Mouse (Mus musculus): ENCODE data around the gene Bax.
"Not testable (repeated sequence)": the region's sequence is repeated elsewhere in the genome, so short reads cannot be mapped to it uniquely, and the experiment has no call there.

Bax gene

DNA sequence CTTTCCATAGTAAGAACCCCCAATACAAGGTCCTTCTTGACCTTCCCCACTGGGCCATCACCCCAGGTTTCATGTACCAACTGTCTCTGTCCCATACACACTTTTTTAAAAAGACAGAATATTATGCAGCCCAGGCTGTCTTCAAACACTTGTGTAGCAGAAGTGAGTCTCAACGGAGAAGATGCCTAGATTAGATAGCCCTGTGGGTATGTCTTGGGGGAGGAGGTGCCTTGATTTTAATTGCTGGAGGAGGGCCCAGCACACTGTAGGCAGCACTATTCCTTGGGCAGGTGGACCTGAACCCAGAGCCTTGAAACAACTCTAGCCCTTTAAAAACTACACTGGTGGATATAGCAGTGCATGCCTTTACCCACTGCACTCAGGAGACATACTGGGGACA, 15.5 kb upstream of the Bax start:
- in situ Hi-C loops (cut with MboI; ENCODE audit: low sequenced_read_pairs): no loop called here

GRCm38 (mm10) chr7:45481374-45481927, 14.8 kb upstream of the Bax start, which contains the start of gene Tulp2:
Gene Tulp2 (plus strand): TSS chr7:45481877.
- in situ Hi-C loops (cut with MboI; ENCODE audit: low sequenced_read_pairs): no loop called here

DNA sequence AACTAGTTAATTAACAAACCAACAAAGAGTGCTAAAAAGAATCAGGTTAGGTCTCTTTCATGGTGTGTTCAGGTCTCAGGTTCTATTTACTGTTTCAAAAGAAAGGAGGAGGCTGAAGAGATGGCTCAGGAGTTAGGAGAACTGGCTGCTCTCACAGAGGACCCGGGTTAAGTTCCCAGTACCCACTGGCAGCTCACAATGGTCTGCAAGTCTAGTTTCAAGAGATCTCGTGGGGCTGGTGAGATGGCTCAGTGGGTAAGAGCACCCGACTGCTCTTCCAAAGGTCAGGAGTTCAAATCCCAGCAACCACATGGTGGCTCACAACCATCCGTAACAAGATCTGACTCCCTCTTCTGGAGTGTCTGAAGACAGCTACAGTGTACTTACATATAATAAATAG, 13.6 kb upstream of the Bax start:
- in situ Hi-C loops (cut with MboI; ENCODE audit: low sequenced_read_pairs): not testable (repeated sequence)

GRCm38 (mm10) chr7:45478774-45479173, 12.1 kb upstream of the Bax start:
- in situ Hi-C loops (cut with MboI; ENCODE audit: low sequenced_read_pairs): no loop called here

DNA sequence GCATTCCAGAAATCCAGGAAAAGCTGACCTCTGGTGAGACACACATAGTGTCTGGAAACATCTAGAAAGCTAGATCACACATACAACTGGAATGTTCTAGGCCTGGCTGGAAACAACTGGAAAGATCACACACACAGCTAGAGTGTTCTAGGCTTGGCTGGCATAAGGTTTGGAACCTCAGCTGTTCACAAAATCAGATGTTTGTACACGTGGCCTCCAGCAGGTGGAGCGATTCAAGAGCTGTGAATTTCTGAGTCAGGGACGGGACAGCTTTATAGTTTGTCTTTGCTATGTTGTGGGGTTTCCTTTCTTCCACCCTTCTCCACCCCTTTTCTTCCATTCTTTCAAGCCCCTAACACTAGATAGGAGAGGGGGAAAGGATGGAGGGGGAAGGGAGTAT, 10.3 kb upstream of the Bax start:
- in situ Hi-C loops (cut with MboI; ENCODE audit: low sequenced_read_pairs): no loop called here

- in situ Hi-C loops (cut with MboI; ENCODE audit: low sequenced_read_pairs): no loop called here
Observed at GRCm38 (mm10) chr7:45476453-45476852, 9.8 kb upstream of the Bax start.

DNA sequence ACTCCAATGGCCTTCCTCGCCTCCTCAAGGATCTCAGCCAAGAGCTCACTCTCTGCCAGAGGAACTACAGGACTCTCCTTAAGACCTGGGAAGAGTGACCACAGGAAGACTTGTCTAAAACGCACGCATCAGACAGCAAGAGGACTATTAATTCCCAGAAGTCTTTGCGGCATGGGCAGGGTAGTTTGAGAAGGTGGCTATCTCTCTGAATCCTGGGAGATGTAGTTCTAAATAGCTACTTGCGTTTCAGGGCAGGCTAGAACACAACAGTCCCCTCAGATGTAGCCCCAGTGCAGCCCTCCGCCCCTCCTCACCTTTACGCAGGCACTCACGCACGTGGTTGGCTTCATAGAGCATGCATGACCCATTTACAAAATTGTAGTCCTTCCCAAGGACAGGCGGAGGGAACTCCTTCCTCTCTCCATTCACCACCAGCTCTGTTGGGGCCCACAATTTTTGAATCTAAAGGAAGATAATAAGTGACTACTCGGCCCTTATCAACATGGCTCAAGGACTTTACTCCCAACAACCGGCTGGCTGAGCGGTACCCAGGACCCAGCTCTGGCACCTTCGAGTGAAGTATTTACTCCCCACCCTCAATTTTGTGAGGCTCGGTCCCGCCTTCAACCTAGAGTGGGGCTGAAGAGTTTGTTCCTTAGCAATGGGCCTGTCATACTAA, 8.7 kb upstream of the Bax start:
- in situ Hi-C loops (cut with MboI; ENCODE audit: low sequenced_read_pairs): no loop called here

GRCm38 (mm10) chr7:45470869-45471268, 4.2 kb upstream of the Bax start:
- in situ Hi-C loops (cut with MboI; ENCODE audit: low sequenced_read_pairs): no loop called here

DNA sequence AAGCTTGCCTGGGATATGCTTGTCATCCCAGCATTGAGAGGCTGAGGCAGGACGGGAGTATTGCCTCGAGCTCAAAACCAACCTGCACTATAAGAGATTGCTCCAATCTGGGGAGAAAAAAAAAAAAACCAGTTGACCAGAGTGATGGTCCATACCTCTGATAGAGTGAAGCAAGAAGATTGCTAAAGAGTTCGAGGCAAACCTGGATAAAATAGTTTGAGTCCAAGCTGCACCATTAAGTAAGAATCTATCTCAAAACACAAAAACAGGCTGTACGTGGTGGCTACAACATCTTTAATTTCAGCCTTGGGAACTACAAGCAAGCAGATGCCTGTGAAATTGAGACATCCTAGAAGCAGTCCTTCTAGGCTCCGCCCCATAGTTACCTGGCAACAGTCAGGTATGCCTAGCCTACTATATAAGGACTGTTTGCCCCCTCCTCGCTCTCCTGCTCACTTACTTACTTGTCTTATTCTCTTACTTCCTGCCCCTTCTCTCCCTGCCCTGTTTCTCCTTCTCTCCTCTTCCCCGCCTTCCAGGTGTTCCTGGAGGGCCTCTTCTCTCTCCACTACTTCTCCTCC, 482 bp upstream of the Bax start:
- in situ Hi-C loops (cut with MboI; ENCODE audit: low sequenced_read_pairs): no loop called here

GRCm38 (mm10) chr7:45465549-45465948, 1.1 kb downstream of the Bax start:
- in situ Hi-C loops (cut with MboI; ENCODE audit: low sequenced_read_pairs): no loop called here

- in situ Hi-C loops (cut with MboI; ENCODE audit: low sequenced_read_pairs): no loop called here
Observed at GRCm38 (mm10) chr7:45465112-45465511, 1.6 kb downstream of the Bax start.

GRCm38 (mm10) chr7:45463987-45464778, 2.5 kb downstream of the Bax start:
- in situ Hi-C loops (cut with MboI; ENCODE audit: low sequenced_read_pairs): no loop called here

DNA sequence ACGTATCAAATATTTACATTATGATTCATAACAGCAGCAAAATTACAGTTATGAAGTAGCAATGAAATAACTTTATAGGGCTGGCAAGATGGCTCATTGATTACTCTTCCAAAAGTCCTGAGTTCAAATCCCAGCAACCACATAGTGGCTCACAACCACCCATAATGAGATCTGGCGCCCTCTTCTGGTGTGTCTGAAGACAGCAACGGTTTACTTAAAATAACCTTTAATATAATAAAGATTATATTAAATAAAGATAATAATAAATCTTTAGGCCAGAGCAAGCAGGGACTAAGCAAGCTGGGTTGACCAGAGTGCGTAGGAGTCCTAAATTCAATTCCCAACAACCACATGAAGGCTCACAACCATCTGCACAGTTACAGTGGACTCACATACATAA, 3.8 kb downstream of the Bax start:
- in situ Hi-C loops (cut with MboI; ENCODE audit: low sequenced_read_pairs): not testable (repeated sequence)

GRCm38 (mm10) chr7:45462325-45462724, 4.4 kb downstream of the Bax start:
- in situ Hi-C loops (cut with MboI; ENCODE audit: low sequenced_read_pairs): no loop called here

DNA sequence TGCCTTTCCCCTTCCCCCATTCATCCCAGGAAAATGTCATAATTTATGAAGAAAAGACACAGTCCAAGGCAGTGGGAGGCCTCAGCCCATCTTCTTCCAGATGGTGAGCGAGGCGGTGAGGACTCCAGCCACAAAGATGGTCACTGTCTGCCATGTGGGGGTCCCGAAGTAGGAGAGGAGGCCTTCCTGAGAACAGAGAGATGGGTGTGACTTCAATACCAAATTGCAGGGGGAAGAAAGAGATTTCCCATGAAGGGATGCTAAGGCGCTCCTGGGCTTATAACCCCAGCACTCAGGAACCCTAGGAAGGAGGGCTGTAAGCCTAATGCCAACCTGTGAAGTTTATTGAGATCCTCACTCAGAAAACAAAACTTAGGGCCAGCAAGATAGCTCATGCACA, 4.9 kb downstream of the Bax start:
- in situ Hi-C loops (cut with MboI; ENCODE audit: low sequenced_read_pairs): no loop called here

- in situ Hi-C loops (cut with MboI; ENCODE audit: low sequenced_read_pairs): no loop called here
Observed at GRCm38 (mm10) chr7:45461326-45461725, 5.4 kb downstream of the Bax start.

GRCm38 (mm10) chr7:45460860-45461314, 5.8 kb downstream of the Bax start:
- in situ Hi-C loops (cut with MboI; ENCODE audit: low sequenced_read_pairs): no loop called here

GRCm38 (mm10) chr7:45460377-45460776, 6.3 kb downstream of the Bax start:
- in situ Hi-C loops (cut with MboI; ENCODE audit: low sequenced_read_pairs): no loop called here

- in situ Hi-C loops (cut with MboI; ENCODE audit: low sequenced_read_pairs): not testable (repeated sequence)
Observed at GRCm38 (mm10) chr7:45459564-45460140, 7.0 kb downstream of the Bax start, which contains the start of gene Ftl1. Gene Ftl1 (minus strand): TSS chr7:45459884.

DNA sequence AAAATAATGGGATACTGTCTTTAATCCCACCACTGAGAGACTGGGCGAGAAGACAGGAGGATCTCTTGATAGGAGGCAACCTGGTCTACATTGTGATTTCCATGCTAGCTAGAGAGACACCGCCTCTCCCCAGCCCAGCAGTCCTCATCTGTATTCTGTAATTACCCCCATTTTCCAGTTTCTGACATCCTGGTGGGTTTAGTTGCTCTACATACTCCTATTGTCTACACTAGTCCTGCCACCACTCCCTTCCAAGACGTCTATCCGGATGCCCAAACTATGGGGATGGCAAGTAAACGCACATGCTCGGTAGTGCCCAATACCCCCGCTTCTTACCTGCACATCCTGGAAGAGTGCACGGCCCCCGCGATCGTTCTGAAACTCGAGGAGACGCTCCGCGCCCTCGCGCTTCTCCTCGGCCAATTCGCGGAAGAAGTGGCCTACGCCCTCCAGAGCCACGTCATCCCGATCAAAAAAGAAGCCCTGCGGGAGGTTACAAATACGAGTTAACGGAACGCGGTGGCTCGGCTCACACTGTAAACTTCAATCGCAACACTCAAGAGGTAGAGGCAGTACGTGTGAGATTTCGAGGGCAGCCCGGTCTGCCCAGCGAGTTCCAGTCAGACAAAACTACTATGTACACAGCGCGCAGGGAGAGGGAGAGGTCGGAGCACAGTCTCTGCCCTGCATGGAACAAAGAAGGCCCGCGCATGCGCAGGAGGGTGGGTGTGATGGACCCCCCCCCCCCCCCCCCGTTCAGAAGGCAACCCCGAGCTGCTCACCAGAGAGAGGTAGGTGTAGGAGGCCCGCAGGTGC, 7.7 kb downstream of the Bax start:
- in situ Hi-C loops (cut with MboI; ENCODE audit: low sequenced_read_pairs): no loop called here

Measured in CH12F3 (cell line).